Mouse (Mus musculus) regulatory T cell (primary cell): ENCODE results near the gene Rngtt.
"Not testable (repeated sequence)": the region's sequence is repeated elsewhere in the genome, so short reads cannot be mapped to it uniquely, and the experiment has no call there.

ENCODE experiments used
- in situ Hi-C: fragments of 300-600 bp; cut with MboI, MseI; formaldehyde crosslinking; loops from one replicate; pipeline ENCODE4 v1.15.1; 2025; ENCODE audit warnings: high pct_unique_total_duplicates

Gene Rngtt

DNA sequence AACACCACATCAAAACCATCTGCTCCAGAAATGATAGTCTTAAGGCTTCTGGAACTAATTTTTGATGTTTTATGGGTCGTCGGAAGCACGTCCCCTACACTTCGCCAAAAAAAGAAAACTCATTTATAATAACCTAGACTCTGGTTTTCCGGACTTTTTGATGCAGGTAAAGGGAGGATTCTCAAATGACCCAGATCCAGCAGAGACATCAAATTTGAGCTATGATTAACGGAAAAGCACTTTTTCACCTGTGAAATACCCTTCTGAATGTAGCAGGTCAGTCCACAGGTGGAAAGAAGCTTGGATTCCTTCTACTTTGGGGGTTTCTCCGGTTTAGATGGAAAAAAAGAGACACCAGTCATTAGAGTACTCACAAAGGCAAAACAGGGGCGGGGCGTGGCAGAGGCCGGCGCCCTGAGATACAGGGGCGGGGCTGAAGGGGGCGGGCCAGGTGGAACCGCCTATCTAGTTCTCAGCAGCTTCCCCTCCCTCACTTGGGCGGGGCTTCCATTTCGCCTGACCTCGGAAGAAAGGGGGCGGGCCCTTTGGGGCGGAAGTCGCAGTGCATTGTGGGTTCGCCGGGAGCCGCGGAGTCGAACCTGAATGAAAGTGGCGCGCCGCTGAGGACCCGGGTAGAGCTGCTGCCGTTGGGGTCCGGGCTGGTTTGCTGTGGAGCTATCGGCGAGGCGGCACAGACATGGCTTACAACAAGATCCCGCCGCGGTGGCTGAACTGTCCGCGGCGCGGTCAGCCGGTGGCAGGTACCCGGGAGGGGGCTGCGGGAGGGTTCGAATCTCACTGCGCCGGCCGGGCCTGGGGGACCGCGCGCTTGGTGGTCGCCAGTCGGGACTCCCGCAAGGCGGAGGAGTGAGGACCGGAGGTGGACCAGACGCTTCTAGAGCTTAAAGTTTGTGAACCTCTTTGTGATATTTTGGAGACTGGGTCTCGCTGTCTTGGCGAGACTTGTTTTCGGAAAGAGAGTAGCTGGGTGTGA lies at the start of gene Rngtt:
Gene Rngtt (plus strand): TSS at position 548 of the 994 bp plus-strand sequence.
- in situ Hi-C loops: no loop called here

DNA sequence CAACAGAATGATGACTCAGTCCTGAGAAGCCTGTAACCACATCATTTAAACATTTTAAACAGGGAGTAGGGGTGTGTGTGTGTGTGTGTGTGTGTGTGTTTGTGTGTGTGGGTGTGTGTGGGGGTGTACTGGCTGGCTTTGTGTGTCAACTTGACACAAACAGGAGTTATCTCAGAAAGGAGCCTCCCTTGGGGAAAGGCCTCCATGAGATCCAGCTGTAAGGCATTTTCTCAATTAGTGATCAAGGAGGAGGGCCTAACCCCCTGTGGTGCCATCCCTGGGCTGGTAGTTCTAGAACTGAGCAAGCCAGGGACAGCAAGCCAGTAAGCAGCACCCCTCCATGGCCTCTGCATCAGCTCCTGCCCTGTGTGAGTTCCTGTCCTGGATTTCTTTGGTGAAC lies 49.8 kb upstream of the Rngtt start:
- in situ Hi-C loops: no loop called here

DNA sequence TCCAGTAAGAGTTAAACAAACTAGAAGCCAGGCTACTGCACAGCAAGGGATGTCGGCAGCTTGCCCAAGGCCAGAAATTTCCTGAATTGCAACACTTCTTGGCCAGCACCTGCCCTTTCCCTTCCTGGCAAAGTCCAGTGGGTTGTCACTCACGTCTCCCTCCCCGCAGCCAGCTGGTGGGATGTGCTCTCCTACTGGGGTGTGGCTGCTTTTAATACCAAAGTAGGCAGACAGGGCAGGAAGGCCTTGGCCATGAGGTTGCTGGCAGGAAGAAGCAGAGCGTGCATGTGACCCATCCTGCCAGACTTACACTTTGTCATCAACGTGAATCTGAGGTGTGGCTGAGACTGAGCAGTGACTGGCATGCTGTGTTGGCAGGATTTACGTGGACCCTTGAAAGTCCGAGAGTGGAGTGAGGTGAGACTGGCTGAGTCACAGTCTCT lies 48.8 kb upstream of the Rngtt start:
- in situ Hi-C loops: no loop called here

DNA sequence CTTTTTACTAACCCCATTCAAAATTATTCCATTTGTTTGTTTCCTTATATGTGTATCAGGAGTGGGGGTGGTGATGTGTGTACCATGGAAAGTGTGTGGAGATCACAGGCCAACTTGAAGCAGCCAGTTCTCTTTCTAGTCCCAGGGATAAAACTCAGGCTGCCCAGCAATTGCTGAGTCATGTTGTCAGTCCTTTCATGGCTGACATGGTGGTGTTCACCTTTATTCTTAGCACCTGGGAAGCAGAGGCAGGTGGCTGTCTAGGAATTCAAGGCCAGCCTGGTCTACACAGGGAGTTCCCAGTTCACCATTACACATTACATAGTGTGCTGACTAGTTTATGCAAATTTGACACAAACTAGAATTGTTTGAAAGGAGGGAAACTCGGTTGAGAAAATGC lies 47.2 kb upstream of the Rngtt start:
- in situ Hi-C loops: no loop called here

DNA sequence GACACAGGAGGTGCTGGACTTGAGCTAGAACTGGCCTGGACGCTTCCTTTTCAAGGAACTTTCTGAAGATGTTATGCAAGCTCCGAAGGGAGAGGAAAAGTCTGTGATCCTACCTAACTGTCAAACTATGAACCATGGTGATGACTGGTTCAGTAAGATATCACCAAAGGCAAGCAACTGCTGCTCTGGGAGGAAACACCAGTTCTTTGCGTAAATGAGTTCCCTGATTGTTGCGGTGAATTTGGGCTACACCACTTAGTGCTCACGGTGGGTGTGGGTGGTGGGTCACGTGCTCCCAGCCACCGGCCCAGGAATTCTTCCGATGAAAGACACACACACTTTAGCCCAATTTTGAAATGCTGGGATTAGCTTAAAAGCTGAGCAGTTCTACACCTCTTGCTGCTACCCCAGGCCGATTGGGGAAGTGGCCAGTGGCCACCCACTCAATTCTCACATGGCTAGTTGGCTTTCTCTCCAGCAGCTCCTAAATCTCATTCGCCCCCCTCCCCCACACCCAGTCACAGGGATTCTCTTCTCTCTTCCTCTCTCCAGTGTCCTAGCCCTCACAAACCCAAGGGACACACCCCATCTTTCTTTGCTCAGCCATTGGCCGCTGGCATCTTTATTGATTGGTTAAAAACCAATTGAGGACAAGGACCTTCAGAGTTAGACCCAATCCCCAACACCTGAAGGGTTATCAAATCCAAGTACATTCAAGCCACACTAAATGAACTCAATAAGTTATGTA lies 45.0 kb upstream of the Rngtt start:
- in situ Hi-C loops: no loop called here

DNA sequence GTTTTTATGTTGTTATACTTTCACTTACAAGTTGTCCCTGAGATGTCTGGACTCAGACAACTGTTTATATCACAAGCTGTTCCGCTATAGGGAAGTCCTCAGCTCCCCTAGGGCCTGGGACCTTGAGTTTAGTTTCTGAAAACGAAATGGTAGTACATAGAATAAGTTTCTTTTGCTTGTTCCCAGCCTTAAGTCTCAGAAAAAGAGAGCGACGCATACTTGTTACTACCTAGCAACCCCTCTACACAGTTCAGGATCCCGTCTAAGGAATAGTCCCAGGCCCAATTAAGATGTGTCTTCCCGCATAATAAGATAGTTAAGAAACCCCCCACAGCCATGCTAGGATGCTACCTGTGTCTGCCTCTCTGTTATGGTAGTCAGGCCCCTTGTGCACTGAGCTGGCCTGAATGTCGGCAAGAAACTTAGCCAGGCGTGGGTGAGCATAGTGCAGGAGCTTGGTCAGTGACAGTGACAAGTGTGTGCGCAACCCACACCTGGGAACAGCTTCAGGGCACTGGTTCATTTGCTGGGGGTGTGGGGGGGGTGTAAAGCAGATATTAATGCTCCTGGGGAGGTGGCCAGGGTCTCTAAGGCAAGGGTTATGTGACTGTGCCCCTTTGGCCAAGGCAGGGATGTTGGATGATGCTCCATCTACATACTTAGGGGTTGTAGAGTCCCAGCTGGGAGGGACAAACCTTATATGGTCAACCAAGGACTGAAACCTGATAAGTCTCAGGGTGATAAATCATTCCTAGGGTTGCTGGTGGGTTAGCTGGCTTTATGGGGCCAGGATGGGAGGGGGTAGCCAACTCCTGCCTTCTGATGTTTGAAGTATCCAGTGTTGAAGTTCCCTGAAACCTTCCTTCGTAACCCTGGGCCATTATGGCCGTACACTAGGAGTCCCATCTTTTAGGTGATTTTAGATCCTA lies 39.5 kb upstream of the Rngtt start:
- in situ Hi-C loops: no loop called here

DNA sequence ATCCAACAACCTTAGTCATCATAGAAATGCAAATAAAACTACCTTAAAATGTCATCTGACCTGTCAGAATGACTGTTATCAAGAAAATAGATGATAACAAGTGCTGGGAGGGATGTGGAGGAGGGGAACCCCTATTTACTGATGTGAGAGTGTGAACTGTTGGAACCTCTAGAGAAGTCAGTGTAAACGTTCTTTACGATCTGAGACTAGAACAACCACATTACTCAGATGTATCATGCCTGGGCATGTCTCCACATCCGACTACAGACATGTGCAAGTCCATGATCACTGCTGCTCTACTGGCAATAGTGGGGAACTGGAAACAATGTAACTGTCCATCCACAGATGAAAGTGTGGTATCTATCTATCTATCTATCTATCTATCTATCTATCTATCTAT lies 36.7 kb upstream of the Rngtt start:
- in situ Hi-C loops: no loop called here

DNA sequence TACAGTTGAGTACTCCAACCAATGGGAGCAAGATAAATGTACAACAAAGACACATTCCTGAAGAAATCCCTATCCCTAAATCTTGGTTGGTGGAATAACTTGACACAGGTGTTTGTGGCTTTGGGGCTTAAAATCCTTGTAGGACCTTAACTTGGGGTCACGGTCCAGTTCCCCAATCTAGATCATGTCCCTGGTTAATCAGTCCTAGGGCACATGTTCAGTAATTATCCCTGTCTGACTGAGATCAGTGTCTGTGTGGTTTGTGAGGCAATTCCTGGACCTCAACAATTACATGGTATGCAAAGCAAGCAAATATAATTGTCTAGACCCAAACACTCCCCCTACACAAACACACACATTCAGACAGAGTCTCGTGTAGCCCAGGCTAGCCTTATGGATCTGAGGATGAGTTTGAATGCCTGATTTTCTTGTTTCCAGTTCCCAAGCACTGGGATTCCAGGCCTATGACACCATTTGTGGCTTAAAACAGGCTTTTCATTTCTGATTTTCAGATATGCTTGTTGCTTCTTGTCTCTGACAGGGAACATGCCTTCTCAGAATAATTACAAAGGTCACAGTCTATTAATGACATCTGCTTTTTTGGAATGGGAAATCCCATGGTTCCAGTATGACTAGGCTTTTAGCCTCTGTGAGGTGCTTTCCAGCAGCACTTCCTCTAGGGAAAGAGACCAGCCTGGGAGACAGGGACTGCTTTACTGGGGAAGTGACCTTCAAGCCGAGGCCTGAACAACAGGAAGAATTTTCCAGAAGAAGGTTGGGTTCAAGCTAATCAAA lies 28.0 kb upstream of the Rngtt start:
- in situ Hi-C loops: no loop called here

DNA sequence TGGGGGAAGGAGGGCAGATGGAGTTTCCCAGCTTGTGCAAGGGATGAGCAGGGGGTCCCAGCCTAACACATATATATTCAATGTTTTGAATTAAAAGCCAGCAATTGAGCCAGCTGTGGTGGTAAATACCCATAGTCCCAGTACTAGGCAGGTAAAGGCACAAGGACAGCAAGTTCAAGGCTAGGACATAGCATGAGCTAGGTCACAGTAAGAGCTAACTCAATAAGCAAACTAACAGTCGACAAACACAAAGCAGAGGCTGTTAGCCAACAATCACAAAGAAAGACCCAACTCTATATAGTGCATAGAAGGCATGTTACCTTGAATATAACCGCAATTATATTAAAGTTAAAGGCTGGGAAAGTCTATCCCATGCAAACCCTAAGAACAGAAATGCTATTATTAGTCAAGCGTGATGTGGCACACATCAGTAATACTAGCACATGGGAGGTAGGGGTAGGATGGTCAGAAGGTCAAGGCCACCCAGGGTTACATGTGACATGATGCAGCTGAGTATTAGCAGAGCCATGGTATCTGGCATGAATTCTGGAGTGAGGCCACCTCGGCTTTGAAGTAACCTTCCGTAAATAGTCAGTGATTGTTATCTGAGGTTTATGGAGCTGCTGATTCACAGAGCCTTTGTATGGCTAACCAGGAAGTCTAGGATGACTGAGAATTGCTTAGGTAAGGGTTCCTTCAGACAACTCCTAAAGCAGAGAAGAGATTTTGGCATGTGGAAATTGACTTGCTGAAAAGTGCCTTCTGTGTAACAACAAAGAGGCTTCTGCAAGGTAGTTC lies 25.8 kb upstream of the Rngtt start:
- in situ Hi-C loops: no loop called here

DNA sequence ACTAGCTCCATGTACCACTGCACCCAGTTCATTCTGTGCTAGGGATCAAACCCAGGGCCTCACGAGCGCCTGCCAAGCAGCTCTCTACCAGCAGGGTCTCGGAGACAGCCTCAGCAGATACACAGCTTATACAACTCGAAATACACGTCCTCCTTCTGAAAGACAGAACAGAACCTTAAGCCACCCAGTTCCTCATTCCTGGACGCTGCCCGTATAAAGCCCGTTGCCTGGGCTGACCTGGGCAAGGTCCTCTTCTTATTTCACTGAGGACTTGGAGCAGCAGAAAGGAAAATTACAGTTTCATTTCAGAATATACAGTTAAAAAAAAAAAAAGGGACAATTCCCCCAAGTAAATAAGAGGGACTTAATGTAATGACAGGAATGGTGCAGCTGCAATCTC lies 24.7 kb upstream of the Rngtt start:
- in situ Hi-C loops: loop anchor here (5.0 kb wide), 1 partner anchor 43 kb away; no protein-coding TSS in a partner anchor

DNA sequence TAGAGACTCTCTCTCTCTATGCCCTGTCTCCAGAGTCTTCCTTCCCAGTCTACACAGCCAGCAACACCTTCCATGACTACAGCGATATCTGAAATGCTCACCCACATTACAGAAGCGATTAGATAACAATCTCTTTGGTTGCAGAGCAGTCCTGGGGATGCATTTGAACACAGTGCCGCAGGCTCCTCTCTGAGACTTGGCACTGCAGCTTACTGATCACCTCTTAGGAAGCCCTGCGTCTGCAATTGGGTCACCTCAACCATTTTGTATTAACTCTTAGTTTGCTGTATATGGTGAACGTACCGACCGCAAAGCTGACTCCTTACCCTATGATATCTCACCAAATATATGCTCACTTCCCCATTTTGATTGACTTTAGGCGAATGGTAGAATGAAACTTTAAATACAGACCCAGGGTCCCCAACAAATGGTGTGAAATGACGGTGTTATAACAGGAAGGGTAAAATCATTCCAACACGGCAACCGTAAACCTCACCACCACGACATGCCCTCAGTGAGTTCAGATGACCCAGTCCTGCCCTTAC lies 20.9 kb upstream of the Rngtt start:
- in situ Hi-C loops: loop anchor here (5.0 kb wide), 1 partner anchor 47 kb away; no protein-coding TSS in a partner anchor

DNA sequence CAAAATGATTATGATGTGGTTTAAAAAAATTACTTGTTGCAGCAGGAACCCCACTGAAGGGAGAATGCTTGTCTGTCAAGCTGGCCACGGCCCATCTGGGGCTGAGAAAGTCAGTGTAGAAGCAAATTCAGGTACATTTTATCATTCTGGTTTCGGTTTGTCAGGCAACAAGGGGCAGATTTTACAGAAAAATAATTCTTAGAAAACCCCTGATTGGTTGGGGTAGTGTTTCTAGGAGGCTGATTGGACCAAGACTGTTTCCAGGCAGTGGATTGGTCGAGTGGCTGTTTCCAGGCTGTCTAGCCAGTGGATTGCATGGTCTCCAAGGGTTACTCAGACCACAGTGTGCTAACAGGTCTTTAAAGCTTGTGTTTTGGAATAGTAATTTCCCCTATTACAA lies 20.1 kb upstream of the Rngtt start, which contains the start of gene Pnrc1:
Gene Pnrc1 (minus strand): TSS at position 162 of the 400 bp plus-strand sequence.
- in situ Hi-C loops: no loop called here

DNA sequence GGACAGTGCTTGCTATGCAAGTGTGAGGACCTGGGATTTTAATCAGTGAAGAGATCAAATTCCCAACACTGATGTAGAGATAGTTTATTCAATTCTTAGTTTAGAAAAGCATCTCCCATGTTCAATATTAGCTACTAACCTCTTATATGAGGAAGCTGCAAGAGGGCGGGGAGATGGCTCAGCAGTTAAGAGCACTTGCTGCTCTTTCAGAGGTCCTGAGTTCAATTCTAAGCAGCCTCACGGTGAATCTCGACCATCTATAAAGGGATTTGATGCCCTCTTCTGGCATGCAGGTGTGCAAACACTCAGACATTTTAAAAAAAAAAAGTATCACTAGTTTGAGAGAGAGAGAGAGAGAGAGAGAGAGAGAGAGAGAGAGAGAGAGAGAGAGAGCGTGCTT lies 19.2 kb upstream of the Rngtt start:
- in situ Hi-C loops: no loop called here

DNA sequence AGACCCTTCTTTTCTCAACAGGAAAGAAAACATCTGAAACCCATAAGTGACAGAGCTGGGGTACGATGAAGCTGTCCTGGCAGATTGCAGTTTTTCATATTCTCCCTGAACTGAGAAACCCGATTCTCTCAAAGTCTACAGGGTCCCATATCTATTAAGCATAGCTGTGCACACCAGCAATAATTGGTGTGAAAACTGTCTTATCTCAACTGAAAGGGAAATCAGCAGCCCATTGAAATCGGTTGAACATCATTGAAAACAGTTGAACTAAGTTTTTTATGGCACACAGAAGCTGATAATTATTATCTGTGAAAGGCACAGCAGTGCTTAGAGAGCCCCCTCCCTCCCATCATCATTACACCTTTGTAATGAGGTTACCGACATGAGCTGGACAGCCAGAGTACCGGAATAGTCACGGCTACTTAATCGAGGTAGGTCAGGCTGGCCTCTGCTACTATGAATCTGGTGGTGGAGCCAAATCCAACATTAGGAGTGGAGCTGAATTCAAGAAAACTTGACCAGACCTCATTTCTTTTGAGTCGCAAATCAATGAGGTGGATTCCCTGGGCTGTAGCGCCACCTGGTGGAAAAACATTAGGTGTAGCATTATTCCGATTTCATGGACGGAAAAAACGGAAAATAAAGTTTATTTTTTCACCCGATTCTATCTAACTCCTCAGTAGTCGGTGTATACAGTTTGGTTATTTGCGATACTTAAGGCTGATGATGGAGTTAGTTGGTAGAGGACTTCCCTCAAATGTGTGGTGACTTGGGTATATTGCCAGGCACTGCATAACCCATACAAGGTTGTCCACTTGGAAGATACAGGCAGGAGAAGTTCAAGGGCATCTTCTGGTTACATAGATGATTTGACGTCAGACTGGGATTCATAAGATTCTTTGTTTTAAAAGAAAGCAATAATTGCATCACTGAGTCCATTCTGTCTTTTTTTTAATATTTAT lies 17.4 kb upstream of the Rngtt start:
- in situ Hi-C loops: no loop called here

DNA sequence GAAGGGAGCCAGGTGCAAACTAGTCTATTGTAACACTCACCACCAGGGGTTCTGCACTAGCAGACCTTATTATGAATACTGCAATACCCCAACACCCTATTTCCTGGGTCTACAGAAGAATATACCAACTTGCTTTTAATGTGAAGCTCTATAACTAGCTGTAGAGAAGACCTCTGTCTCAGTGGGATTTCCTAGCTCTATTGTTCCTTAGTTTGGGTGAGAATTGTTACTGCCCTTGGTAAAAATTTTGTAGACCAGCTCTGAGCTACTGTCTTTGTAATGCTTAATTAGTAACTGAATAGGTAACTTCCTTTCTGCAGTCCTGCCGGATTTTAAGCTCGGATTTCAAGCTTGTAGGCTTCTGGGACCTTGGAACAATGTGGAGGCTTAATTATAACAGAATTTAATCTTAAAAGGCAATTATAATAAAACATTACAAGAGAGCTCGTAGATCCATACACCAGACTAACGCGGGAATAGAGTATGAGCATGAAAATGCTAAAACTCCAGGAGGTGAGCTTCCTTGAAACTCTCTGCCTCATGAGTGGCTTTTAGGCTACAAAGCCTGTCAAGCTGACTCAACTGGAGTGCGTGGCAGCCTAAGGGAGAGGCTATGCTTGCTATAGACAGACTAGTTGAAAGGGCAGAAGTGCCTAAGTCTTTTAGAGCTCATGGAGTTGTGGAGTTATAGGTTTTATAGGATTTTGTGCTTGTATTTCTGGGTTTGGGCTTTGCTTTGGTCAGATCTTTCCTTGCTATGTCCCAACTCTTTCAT lies 9.0 kb upstream of the Rngtt start:
- in situ Hi-C loops: not testable (repeated sequence)

DNA sequence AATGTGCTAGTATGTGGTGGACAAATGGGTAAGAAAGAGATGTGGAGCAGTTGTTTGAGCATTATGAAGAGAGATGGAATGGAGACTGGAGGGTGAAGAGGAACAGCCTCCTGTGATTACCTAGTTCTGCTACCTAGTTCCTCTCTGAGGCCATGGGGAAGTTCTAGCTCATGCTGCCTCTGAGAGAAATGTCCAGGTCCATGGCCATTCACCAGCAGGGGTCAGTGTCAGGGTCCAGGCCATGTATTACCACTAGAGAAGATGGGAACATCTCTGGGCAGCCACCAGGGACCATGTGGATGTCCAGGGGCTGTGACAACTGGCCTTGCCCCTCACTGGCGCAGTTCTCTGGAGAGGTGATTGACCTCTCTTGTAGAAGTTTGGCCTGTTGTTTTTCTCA lies 7.1 kb upstream of the Rngtt start:
- in situ Hi-C loops: no loop called here

DNA sequence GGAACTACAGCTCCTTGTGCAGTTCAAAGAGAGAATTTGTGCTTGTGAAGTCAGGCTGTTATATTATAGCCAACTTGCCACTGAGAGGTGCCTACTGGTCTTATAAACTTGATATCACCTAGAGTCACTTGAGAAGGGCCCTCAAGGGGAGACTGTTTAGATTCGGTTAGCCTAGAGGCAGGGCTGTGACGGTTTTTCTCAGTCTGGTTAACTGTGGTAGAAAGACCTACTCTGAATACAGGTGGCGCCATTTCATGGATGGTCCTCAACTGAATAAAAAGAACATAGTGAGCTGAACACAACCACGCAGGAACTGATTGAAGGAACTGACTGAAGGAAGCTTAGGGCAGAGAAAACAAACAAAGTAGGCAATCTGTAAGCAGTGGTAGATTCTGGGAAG lies 3.0 kb upstream of the Rngtt start:
- in situ Hi-C loops: no loop called here
